Mouse (Mus musculus): ENCODE data around the gene Dlg5. TPM values are rescaled to one million over a fixed set of nuclear protein-coding genes. Genes with fewer than 3 reads are reported as not detected.

The Dlg5 gene
- total RNA-seq, 2 experiments from 2014 or later, result 64.4 to 70.4 TPM

DNA sequence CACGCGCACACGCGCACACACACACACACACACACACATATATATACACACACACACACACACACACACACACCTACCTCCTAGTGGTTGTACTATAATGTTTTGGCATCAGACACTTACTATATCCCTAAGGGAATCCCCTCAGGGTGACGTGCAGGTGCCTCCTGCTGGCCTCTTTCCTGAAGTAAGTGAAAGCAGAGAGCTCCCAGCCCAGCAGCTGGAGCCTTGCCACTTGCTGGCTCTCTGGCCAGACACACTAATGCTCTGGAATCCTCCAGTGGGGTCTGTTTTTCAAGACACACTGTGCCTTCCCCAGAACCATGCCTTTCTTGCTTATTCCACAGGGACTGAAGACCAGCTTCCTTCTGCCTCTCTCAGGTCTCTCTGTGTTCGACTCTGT, 48.8 kb downstream of the Dlg5 start:
- DNase-seq (ENCODE audit: low spot score in 2 of 2), result no peak

- no peak for DNase-seq (ENCODE audit: low spot score in 2 of 2)
Observed at GRCm38 (mm10) chr14:24190131-24190530, 55.6 kb downstream of the Dlg5 start.

- no peak for DNase-seq (ENCODE audit: low spot score in 2 of 2)
Observed at GRCm38 (mm10) chr14:24189598-24189997, 56.1 kb downstream of the Dlg5 start.

DNA sequence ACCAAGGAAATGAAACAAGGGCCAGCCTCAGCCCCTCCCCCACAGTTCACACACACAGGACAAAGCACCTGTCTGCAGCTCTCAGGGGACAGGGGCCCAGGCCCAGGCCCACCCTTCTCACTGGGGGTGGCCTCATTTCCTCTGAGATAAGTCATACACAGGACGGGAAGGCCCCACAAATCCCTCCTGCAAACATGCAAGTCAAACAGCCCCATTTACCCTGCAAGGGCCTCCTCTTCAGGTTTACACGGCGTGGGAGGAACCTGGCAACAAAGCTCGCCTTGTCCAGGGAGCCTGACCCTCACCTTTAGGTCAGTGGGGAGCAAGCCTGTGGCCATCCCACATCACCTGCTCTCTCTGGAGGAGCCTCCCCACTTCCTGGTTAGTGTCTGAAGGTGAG, 60.2 kb downstream of the Dlg5 start:
- no peak for DNase-seq (ENCODE audit: low spot score in 2 of 2)

DNA sequence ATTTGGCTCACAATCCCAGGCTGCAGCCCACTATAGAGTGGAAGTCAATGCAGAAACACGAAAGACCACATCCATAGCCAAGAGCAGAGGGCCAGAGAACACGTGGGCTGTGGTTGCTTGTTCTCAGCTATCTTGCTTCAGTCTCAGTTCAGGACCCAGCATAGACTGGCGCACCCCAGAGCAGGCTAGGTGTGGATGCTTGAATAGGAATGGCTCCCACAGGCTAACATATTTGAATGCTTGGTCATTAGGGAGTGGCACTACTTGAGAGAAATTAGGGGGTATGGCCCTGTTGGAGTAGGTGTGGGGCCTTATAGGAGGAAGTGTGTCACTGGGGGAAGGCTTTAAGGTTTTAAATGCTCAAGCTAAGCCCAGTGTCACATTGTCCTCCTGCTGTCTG, 62.8 kb downstream of the Dlg5 start:
- DNase-seq (ENCODE audit: low spot score in 2 of 2), result no peak

GRCm38 (mm10) chr14:24181811-24182506, 63.8 kb downstream of the Dlg5 start:
- DNase-seq (ENCODE audit: low spot score in 2 of 2), result peak; percentile 36 to 52

GRCm38 (mm10) chr14:24179466-24179991, 66.2 kb downstream of the Dlg5 start:
- no peak for DNase-seq (ENCODE audit: low spot score in 2 of 2)

- no peak for DNase-seq (ENCODE audit: low spot score in 2 of 2)
Observed at GRCm38 (mm10) chr14:24176609-24177008, 69.1 kb downstream of the Dlg5 start.

DNA sequence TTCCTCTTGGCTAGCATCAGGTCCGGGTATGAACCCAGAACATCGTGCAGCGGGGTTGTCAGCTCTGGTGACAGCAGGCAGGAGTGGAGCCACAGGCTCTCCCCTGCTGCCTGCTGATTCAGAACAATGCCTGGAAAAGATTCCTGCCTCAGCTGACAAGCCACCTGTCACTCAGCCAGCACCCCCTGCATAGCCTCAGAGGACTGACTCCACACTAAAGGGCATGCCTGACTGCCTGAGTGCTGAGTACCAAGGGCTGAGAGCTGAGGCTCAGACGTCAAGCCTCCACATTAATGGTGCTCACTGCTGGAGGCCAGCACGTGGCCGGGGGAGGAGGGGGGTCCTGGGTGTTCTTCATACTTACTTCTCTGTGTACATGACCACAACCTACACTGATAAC, 72.4 kb downstream of the Dlg5 start:
- DNase-seq (ENCODE audit: low spot score in 2 of 2), result no peak

DNA sequence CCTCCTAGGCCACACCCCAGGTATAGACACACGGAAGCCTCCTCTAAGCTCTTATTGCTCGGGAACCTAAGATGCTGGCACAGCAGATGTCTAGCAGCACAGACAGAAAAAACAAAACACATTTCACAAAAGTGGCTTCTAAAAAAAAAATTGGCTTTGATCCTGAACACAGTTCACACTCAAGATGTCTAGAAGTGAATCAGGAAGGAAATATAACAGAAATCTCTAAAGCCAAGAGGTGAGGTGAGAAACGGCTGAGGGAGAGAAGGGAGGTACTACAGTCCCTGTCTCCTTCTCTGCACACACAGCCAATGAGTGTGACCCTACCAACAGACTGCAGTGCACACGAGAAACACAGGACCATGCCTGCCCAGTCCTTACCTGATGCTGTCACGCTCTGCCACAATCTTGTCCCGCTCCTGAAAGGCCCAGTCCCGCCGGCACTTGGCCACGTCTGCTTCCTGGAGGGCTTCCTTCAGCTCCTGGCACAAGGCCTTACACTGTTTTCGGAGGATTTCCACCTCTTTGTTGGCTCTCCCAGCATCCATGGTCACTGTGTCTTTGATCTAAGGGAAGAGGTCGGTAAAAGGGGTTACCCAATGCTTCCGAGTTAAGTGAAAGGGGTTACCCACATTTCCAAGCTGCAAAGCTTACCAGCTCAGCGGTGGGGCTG, 73.9 kb downstream of the Dlg5 start:
- DNase-seq (ENCODE audit: low spot score in 2 of 2), result no peak

- no peak for DNase-seq (ENCODE audit: low spot score in 2 of 2)
Observed at GRCm38 (mm10) chr14:24166046-24166445, 79.7 kb downstream of the Dlg5 start.

DNA sequence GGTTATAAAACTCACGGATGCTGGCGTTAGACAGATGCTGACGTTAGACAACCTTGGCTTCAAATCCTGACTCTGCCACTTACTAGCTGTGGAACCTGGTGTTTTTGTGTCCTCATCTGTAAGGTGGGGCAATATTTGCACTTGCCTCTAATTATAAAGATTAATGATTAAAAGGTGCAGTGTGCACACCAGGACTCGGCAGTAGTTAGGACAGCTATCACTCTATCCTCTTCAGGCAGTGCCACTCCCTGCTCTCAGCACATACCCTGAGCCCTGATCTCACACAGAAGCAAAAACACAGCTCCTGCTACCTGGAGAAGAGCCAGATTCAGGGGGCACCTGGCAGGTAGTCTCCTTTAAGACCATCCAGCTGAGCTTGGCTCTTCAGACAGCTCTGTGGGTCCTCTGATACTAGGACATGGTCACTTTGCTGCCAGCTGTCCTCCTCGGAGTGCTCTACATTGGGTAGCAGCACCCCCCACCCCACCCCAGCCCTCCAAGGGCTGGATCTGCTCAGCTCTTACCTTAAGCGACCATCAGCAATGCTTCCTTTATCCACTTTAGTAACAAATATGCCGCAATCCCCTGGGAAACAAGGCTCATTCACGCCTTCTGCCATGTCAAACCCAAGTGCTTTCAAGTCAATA, 80.9 kb downstream of the Dlg5 start:
- DNase-seq (ENCODE audit: low spot score in 2 of 2), result no peak

DNA sequence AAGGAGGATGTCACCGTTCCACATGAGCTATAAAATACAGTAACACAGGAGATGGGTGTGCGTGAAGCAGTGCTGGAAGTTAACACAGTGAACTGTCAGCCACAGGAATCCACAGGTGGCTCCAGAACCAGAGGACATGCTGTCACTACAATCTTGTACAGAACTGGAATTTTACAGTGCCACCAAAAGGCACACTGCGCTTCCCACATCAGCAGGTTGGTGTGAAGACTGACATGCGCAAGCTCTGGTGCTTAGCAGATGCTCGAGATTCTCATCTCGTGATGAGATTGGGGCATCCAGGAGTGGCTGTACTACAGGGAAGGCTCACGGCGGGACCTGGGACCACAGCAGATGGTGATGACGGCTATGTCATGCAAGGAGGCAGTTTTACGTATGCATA, 82.9 kb downstream of the Dlg5 start:
- no peak for DNase-seq (ENCODE audit: low spot score in 2 of 2)

DNA sequence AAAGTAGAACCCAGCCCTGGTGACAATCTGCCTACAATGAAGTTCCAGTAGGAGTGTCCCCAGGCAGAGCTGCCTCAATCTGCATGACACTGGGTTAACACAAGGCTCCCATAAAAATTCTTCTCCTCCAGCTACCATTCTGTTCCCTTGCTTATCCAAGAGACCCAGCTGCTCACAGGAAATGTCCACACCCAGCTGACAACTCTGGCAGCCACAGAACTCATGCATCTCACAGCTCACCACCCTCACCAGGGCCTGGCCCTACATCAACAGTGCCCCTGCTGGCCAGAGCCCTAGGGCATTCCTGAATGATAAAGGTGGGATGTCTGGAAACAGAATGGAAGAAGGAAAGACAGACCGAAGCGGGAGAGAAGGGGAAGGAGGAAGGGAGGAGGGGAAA, 96.8 kb downstream of the Dlg5 start:
- DNase-seq (ENCODE audit: low spot score in 2 of 2), result no peak

GRCm38 (mm10) chr14:24144821-24145220, 100.9 kb downstream of the Dlg5 start:
- no peak for DNase-seq (ENCODE audit: low spot score in 2 of 2)

GRCm38 (mm10) chr14:24144421-24144820, 101.3 kb downstream of the Dlg5 start:
- DNase-seq (ENCODE audit: low spot score in 2 of 2), result no peak

- no peak for DNase-seq (ENCODE audit: low spot score in 2 of 2)
Observed at GRCm38 (mm10) chr14:24142926-24143430, 102.7 kb downstream of the Dlg5 start.

- DNase-seq (ENCODE audit: low spot score in 2 of 2), result no peak
Observed at GRCm38 (mm10) chr14:24141727-24142126, 104.0 kb downstream of the Dlg5 start.

- DNase-seq (ENCODE audit: low spot score in 2 of 2), result no peak
Observed at GRCm38 (mm10) chr14:24140297-24140812, 105.4 kb downstream of the Dlg5 start.

DNA sequence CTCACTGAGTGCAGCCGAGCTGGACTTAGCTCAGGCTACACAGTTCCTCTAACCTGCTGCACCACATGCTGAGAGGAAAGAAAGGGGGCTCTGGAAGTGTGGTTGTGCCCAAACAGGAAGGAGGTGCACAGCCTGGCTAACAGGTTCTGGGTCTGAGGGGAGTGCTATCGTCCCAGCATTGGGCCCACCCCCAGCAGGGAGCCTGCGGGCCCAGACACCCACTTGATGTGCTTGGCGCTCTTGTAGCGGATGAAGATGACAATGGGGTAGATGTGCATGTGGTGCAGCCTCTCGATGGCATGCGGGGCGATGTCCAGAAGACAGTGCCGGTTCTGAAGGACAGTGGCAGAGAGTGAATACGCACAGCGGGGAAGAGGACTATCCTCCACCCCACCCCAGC, 108.8 kb downstream of the Dlg5 start:
- DNase-seq (ENCODE audit: low spot score in 2 of 2), result no peak

GRCm38 (mm10) chr14:24134623-24135290, 111.0 kb downstream of the Dlg5 start:
- DNase-seq (ENCODE audit: low spot score in 2 of 2), result no peak

All from adrenal gland, postnatal 4 days (tissue).